Mouse (Mus musculus): Measurements from ENCODE around the gene Klra3. TPM values are rescaled to one million over a fixed set of nuclear protein-coding genes. Genes with fewer than 3 reads are reported as not detected.

Gene Klra3
- polyA plus RNA-seq (2015; fragmentation: Illumina TruSeq; extraction: RNeasy Lipid Tissue Mini Kit (QIAGEN cat#74804); ENCODE audit: insufficient read depth, low replicate concordance) = 9.0 TPM

DNA sequence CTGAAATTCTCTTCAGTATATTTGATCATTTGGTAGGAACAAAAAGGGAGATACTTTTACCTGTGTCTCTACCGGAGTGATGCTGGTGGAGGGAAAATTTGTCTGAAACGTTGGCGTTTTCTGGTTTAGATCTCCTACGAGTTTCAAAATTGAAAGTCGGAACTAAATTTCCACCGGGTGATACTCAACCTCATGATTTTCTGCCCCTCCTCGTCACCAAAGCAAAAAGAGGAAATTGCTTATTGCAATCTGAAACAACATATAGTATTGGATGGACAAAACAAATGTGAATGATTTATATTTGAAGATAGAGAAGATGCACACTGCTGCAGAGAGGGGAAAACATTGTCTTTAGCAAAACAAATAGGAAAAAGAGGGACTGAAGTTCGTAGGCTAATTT lies at the start of gene Klra3:
Gene Klra3, minus strand, starts transcription at position 164 of the 400 bp plus-strand sequence.

GRCm38 (mm10) chr6:130386750-130387149 lies 49.4 kb upstream of the Klra3 start, which contains the start of gene Klra1:
TSS of gene Klra1 (minus strand) at chr6:130386874.

GRCm38 (mm10) chr6:130281828-130282227 lies 55.5 kb downstream of the Klra3 start, which contains the start of gene Klra10:
TSS of gene Klra10 (minus strand) at chr6:130281928.

Other genes starting within 250 kb of the Klra3 start
- gene Klra8, start 207.7 kb downstream of the Klra3 start, polyA plus RNA-seq (2015; fragmentation: Illumina TruSeq; extraction: RNeasy Lipid Tissue Mini Kit (QIAGEN cat#74804); ENCODE audit: insufficient read depth, low replicate concordance) = 31.1 TPM
- 11.2 TPM for gene Klra9, start 144.5 kb downstream of the Klra3 start, polyA plus RNA-seq (2015; fragmentation: Illumina TruSeq; extraction: RNeasy Lipid Tissue Mini Kit (QIAGEN cat#74804); ENCODE audit: insufficient read depth, low replicate concordance)
- gene Klra7, start 104.3 kb downstream of the Klra3 start, polyA plus RNA-seq (2015; fragmentation: Illumina TruSeq; extraction: RNeasy Lipid Tissue Mini Kit (QIAGEN cat#74804); ENCODE audit: insufficient read depth, low replicate concordance) = 18.6 TPM
- 4.2 TPM for gene Klra10, start 55.6 kb downstream of the Klra3 start, polyA plus RNA-seq (2015; fragmentation: Illumina TruSeq; extraction: RNeasy Lipid Tissue Mini Kit (QIAGEN cat#74804); ENCODE audit: insufficient read depth, low replicate concordance)
- 6.6 TPM for gene Klra1, start 49.3 kb upstream of the Klra3 start, polyA plus RNA-seq (2015; fragmentation: Illumina TruSeq; extraction: RNeasy Lipid Tissue Mini Kit (QIAGEN cat#74804); ENCODE audit: insufficient read depth, low replicate concordance)